8 mouse cellular contexts compared by ENCODE assay signal in the genomic region with DNA sequence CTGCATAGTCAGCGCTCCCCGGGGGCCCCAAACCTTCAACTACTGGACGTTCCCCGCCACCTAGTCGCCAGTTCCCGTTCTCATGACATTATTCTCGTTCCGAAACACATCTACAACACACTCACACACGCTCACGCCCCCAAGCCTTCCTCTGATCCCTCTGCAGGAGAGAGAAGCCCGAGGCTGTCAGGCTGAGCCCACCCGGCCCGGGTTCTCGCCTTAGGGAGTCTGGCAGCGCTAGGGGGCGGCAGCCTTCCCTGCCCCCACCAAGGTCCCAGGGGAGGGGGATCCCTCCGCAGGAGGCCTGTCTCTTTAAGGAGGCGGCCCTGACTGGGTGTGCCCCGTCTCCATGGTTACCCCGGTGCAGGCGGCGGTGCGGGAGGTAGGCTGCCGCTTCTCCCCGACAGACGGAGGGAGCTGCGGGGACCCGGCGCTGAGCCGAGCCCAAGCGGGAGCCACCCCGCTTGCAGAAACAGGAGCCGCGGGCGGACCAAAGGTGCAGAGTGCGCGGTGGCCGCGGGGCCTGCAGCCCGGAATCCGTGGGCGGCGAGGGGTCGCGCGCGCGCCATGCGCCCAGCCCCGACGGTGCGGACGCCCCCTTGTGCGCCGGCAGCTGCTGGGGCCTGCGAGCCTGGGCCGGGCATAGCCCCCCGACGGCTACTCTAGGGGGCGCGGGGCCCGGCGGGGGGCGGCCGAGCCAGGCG. TPM values are rescaled to one million over a fixed set of nuclear protein-coding genes. Genes with fewer than 3 reads are reported as not detected.
DNase-seq lines count a peak whose midpoint lies in the region; ATAC-seq lines count a peak whose summit lies in the region.

A gene (plus strand): TSS at position 654 of the 704 bp plus-strand sequence.

- H3K36me3 ChIP-seq in heart, embryonic 14.5 days (ENCODE audit: control insufficient read depth, insufficient read depth, low read length), result no peaks in the 10 kb centered on the region
- H3K36me3 ChIP-seq in liver, embryonic 12.5 days, result no peaks in the 10 kb centered on the region
- no peaks in the 10 kb centered on the region for H3K36me3 ChIP-seq in neural tube, embryonic 11.5 days (ENCODE audit: control insufficient read depth, insufficient read depth, low read length)

- peak within 1 kb of the TSS; percentile 25 to 54 for H3K4me3 ChIP-seq in heart, embryonic 14.5 days (ENCODE audit: control insufficient read depth in 1 of 2, insufficient read depth in 1 of 2, low read depth in 1 of 2, low read length in 2 of 2)
- H3K4me3 ChIP-seq in liver, embryonic 12.5 days, result peak within 1 kb of the TSS; percentile 52
- peak within 1 kb of the TSS; percentile 29 for H3K4me3 ChIP-seq in neural tube, embryonic 11.5 days (ENCODE audit: low read depth, low read length)

- peaks cover 97% of the 10 kb centered on the region for H3K27me3 ChIP-seq in heart, embryonic 14.5 days (ENCODE audit: control insufficient read depth, insufficient read depth, low read length)
- peaks cover 100% of the 10 kb centered on the region for H3K27me3 ChIP-seq in liver, embryonic 12.5 days (replicated peaks)
- H3K27me3 ChIP-seq in neural tube, embryonic 11.5 days (ENCODE audit: control insufficient read depth, insufficient read depth, low read length), result peaks cover 83% of the 10 kb centered on the region

- H3K9ac ChIP-seq in heart, embryonic 14.5 days (ENCODE audit: low read length), result peak within 1 kb of the TSS; percentile 59
- H3K9ac ChIP-seq in liver, embryonic 12.5 days, result no peak within 1 kb of the TSS
- no peak within 1 kb of the TSS for H3K9ac ChIP-seq in neural tube, embryonic 11.5 days (ENCODE audit: low read length)

- peak within 1 kb of the TSS; percentile 91 for H3K4me2 ChIP-seq in heart, embryonic 14.5 days (ENCODE audit: low read length)
- H3K4me2 ChIP-seq in liver, embryonic 12.5 days, result peak within 1 kb of the TSS; percentile 73
- H3K4me2 ChIP-seq in neural tube, embryonic 11.5 days (ENCODE audit: low read depth), result peak within 1 kb of the TSS; percentile 43

- no peak for ATAC-seq in heart, embryonic 14.5 days (ENCODE audit: insufficient number of reproducible peaks, insufficient read depth, low FRiP score, low read depth)
- 0 out of 2 replicates have a peak, but pooled peaks have one; percentile 40 for ATAC-seq in liver, embryonic 12.5 days
- no peak for ATAC-seq in neural tube, embryonic 11.5 days (ENCODE audit: insufficient read depth, low FRiP score, low TSS enrichment)

- peak; percentile 74 for DNase-seq in urinary bladder, postnatal 14 days (ENCODE audit: low spot score)
- no peak for DNase-seq in urinary bladder, adult 2 months (ENCODE audit: low spot score)
- peak; percentile 47 for DNase-seq in embryo, embryonic 10 days (ENCODE audit: low spot score)
- peak; percentile 75 for DNase-seq in kidney, postnatal 10 days
- peak; percentile 58 for DNase-seq in neural tube, embryonic 11.5 days (ENCODE audit: low spot score)
- peak; percentile 76 to 79 for DNase-seq in thymus, adult 18-20 months

- no peaks in the 10 kb centered on the region for H3K9me3 ChIP-seq in heart, embryonic 14.5 days (ENCODE audit: control insufficient read depth, low read length)
- no peaks in the 10 kb centered on the region for H3K9me3 ChIP-seq in liver, embryonic 12.5 days (replicated peaks)
- no peaks in the 10 kb centered on the region for H3K9me3 ChIP-seq in neural tube, embryonic 11.5 days (ENCODE audit: control insufficient read depth, low read length)

- H3K4me1 ChIP-seq in heart, embryonic 14.5 days (ENCODE audit: control insufficient read depth in 2 of 2, insufficient read depth in 2 of 2, low read length in 2 of 2), result peaks cover 18 to 29% of the 10 kb centered on the region in 2 experiments; a peak in 3 of 4 replicates
- H3K4me1 ChIP-seq in liver, embryonic 12.5 days, result peaks cover 21% of the 10 kb centered on the region
- H3K4me1 ChIP-seq in neural tube, embryonic 11.5 days (ENCODE audit: control insufficient read depth, insufficient read depth, low read length), result peaks cover 11% of the 10 kb centered on the region

- no peak within 1 kb of the TSS for H3K27ac ChIP-seq in heart, embryonic 14.5 days (replicated peaks in 1 of 2; ENCODE audit: control insufficient read depth in 1 of 2, insufficient read depth in 1 of 2, low read depth in 2 of 2, low read length in 2 of 2)
- H3K27ac ChIP-seq in liver, embryonic 12.5 days, result no peak within 1 kb of the TSS
- H3K27ac ChIP-seq in neural tube, embryonic 11.5 days (ENCODE audit: low read depth, low read length), result no peak within 1 kb of the TSS

- WGBS in heart, embryonic 14.5 days, result 2% methylated on average over 51 of the region's 66 CpGs
- 2% methylated on average over 48 of the region's 66 CpGs for WGBS in liver, embryonic 12.5 days (ENCODE audit: insufficient replicate concordance)
- under 1% methylated on average over 57 of the region's 66 CpGs for whole genome bisulfite sequencing in neural tube, embryonic 11.5 days

RNA-seq across cellular contexts. Expression of the gene that starts here (rescaled TPM):
- 0.30 and 0.32 TPM in 2 replicates for polyA plus RNA-seq in urinary bladder, adult 2 months (2012; rRNA removed)
- polyA plus RNA-seq in heart, embryonic 14.5 days (2014; fragmentation: Nextera tagmentation; extraction: Ambion mirVana), result 0.12 TPM in 1 of 2 replicates, not detected in the other
- polyA plus RNA-seq in liver, embryonic 12.5 days (2016; fragmentation: Nextera tagmentation; extraction: Ambion mirVana), result 0.10 TPM in 1 of 2 replicates, not detected in the other
- 0.44 and 0.70 TPM in 2 replicates for polyA plus RNA-seq in neural tube, embryonic 11.5 days (2014; fragmentation: Nextera tagmentation; extraction: Ambion mirVana)

Comparison
In these comparisons a context has a peak if more than half of its experiments do, and no peak if none do; other contexts are left out.
1. Peak in ATAC-seq, H3K4me3 ChIP-seq and H3K4me2 ChIP-seq in liver, embryonic 12.5 days; RNA of the gene not detected or under 1 TPM.
2. Peak in DNase-seq, H3K4me3 ChIP-seq and H3K4me2 ChIP-seq in neural tube, embryonic 11.5 days; RNA of the gene not detected or under 1 TPM.